Mouse (Mus musculus): Measurements from ENCODE around the gene Tgoln1. TPM values are rescaled to one million over a fixed set of nuclear protein-coding genes. Genes with fewer than 3 reads are reported as not detected.

The Tgoln1 gene
- total and polyA plus RNA-seq, 2 experiments, result 41.4 to 68.7 TPM

GRCm38 (mm10) chr6:72600216-72600615, 16.6 kb downstream of the Tgoln1 start:
- WGBS, result 29% methylated on average over 6 of the region's 6 CpGs
- peaks cover 14% of the 10 kb centered on the region for H3K4me1 ChIP-seq (ENCODE audit: control insufficient read depth, insufficient read depth, low read length)
- peak; percentile 78 for DNase-seq (ENCODE audit: extremely low read depth, low read depth, low spot score)
- peak overlapping the region; percentile 77; the same call in 1 of the 2 replicates for H3K9ac ChIP-seq (ENCODE audit: low read depth, low read length)
- no peak overlapping the region for H3K4me3 ChIP-seq (ENCODE audit: insufficient read depth, low read depth, low read length)
- peaks cover 36% of the 10 kb centered on the region for H3K36me3 ChIP-seq (ENCODE audit: control insufficient read depth, insufficient read depth, low read length)
- TF ChIP-seq POLR2A (IDR thresholded peaks at IDR 0.05; ENCODE audit: extremely low read depth, insufficient read depth, low read length), result 0 out of 2 replicates have a peak, but pooled peaks have one; percentile 18
- no peak for TF ChIP-seq CTCF (IDR thresholded peaks at IDR 0.05; ENCODE audit: low read depth, low read length)
- H3K27ac ChIP-seq (replicated peaks; ENCODE audit: insufficient read depth, low read depth, low read length), result peak overlapping the region; percentile 96
- peaks cover 6% of the 10 kb centered on the region; the same call in 1 of the 2 replicates for H3K79me2 ChIP-seq (ENCODE audit: control insufficient read depth, insufficient read depth, low read length)
- no peaks in the 10 kb centered on the region for H3K27me3 ChIP-seq (ENCODE audit: control insufficient read depth, insufficient read depth, low read length)

- Histone ChIP-seq H3K9ac (ENCODE audit: low read depth, low read length) (peak overlapping the region; percentile 93), H3K36me3 (ENCODE audit: control insufficient read depth, insufficient read depth, low read length) (peaks cover 24% of the 10 kb centered on the region; the same call in 1 of the 2 replicates), H3K27me3 (ENCODE audit: control insufficient read depth, insufficient read depth, low read length) (no peaks in the 10 kb centered on the region), H3K27ac (replicated peaks; ENCODE audit: insufficient read depth, low read depth, low read length) (peak overlapping the region; percentile 96), H3K4me3 (ENCODE audit: insufficient read depth, low read depth, low read length) (peak overlapping the region; percentile 75), H3K4me1 (ENCODE audit: control insufficient read depth, insufficient read depth, low read length) (peaks cover 14% of the 10 kb centered on the region), H3K79me2 (ENCODE audit: control insufficient read depth, insufficient read depth, low read length) (peaks cover 8% of the 10 kb centered on the region; the same call in 1 of the 2 replicates)
- TF ChIP-seq CTCF (IDR thresholded peaks at IDR 0.05; ENCODE audit: low read depth, low read length), result no peak
- TF ChIP-seq POLR2A (IDR thresholded peaks at IDR 0.05; ENCODE audit: extremely low read depth, insufficient read depth, low read length), result no peak
- peak; percentile 77 for DNase-seq (ENCODE audit: extremely low read depth, low read depth, low spot score)
- 8% methylated on average over 12 of the region's 12 CpGs for WGBS
Measured at GRCm38 (mm10) chr6:72598791-72599557, 17.8 kb downstream of the Tgoln1 start.

- Histone ChIP-seq H3K79me2 (ENCODE audit: control insufficient read depth, insufficient read depth, low read length) (0 out of 2 replicates have a peak, but pooled peaks cover 5% of the 10 kb centered on the region), H3K36me3 (ENCODE audit: control insufficient read depth, insufficient read depth, low read length) (peaks cover 15% of the 10 kb centered on the region; the same call in 1 of the 2 replicates), H3K4me1 (ENCODE audit: control insufficient read depth, insufficient read depth, low read length) (peaks cover 14% of the 10 kb centered on the region), H3K9ac (ENCODE audit: low read depth, low read length) (peak within 1 kb of the TSS; percentile 93), H3K4me3 (ENCODE audit: insufficient read depth, low read depth, low read length) (peak within 1 kb of the TSS; percentile 80), H3K27ac (replicated peaks; ENCODE audit: insufficient read depth, low read depth, low read length) (peak within 1 kb of the TSS; percentile 96), H3K27me3 (ENCODE audit: control insufficient read depth, insufficient read depth, low read length) (no peaks in the 10 kb centered on the region)
- WGBS, result under 1% methylated on average over 38 of the region's 38 CpGs
- TF ChIP-seq POLR2A (IDR thresholded peaks at IDR 0.05; ENCODE audit: extremely low read depth, insufficient read depth, low read length) (peak; percentile 99), CTCF (IDR thresholded peaks at IDR 0.05; ENCODE audit: low read depth, low read length) (no peak)
- DNase-seq (ENCODE audit: extremely low read depth, low read depth, low spot score), result peak; percentile 99
Measured at GRCm38 (mm10) chr6:72597956-72598753, 18.6 kb downstream of the Tgoln1 start, which contains the start of the genes Elmod3 and Retsat. Elmod3 (minus strand) TSS chr6:72598413. Retsat (plus strand) TSS chr6:72598475.

GRCm38 (mm10) chr6:72597083-72597874, 19.5 kb downstream of the Tgoln1 start:
- H3K27ac ChIP-seq (replicated peaks; ENCODE audit: insufficient read depth, low read depth, low read length), result peak overlapping the region; percentile 87
- 14% methylated on average over 13 of the region's 13 CpGs for WGBS

GRCm38 (mm10) chr6:72593914-72594313, 22.9 kb downstream of the Tgoln1 start:
- Histone ChIP-seq H3K9ac (ENCODE audit: low read depth, low read length) (no peak overlapping the region), H3K4me1 (ENCODE audit: control insufficient read depth, insufficient read depth, low read length) (peaks cover 25% of the 10 kb centered on the region), H3K27ac (replicated peaks; ENCODE audit: insufficient read depth, low read depth, low read length) (no peak overlapping the region), H3K4me3 (ENCODE audit: insufficient read depth, low read depth, low read length) (no peak overlapping the region), H3K27me3 (ENCODE audit: control insufficient read depth, insufficient read depth, low read length) (no peaks in the 10 kb centered on the region), H3K36me3 (ENCODE audit: control insufficient read depth, insufficient read depth, low read length) (no peaks in the 10 kb centered on the region; the same call in 1 of the 2 replicates), H3K79me2 (ENCODE audit: control insufficient read depth, insufficient read depth, low read length) (0 out of 2 replicates have a peak, but pooled peaks cover 5% of the 10 kb centered on the region)
- TF ChIP-seq CTCF (IDR thresholded peaks at IDR 0.05; ENCODE audit: low read depth, low read length), result no peak
- TF ChIP-seq POLR2A (IDR thresholded peaks at IDR 0.05; ENCODE audit: extremely low read depth, insufficient read depth, low read length), result no peak
- 75% methylated on average over 5 of the region's 5 CpGs for WGBS
- no peak for DNase-seq (ENCODE audit: extremely low read depth, low read depth, low spot score)

More at GRCm38 (mm10) chr6:72597083-72597874, 19.5 kb downstream of the Tgoln1 start:
- TF ChIP-seq CTCF (IDR thresholded peaks at IDR 0.05; ENCODE audit: low read depth, low read length) (no peak), POLR2A (IDR thresholded peaks at IDR 0.05; ENCODE audit: extremely low read depth, insufficient read depth, low read length) (no peak)
- H3K4me1 ChIP-seq (ENCODE audit: control insufficient read depth, insufficient read depth, low read length), result peaks cover 18% of the 10 kb centered on the region
- H3K9ac ChIP-seq (ENCODE audit: low read depth, low read length), result peak overlapping the region; percentile 80
- no peaks in the 10 kb centered on the region for H3K27me3 ChIP-seq (ENCODE audit: control insufficient read depth, insufficient read depth, low read length)
- peak overlapping the region; percentile 80 for H3K4me3 ChIP-seq (ENCODE audit: insufficient read depth, low read depth, low read length)
- H3K36me3 ChIP-seq (ENCODE audit: control insufficient read depth, insufficient read depth, low read length), result peaks cover 8% of the 10 kb centered on the region; the same call in 1 of the 2 replicates
- 0 out of 2 replicates have a peak, but pooled peaks cover 5% of the 10 kb centered on the region for H3K79me2 ChIP-seq (ENCODE audit: control insufficient read depth, insufficient read depth, low read length)
- DNase-seq (ENCODE audit: extremely low read depth, low read depth, low spot score), result no peak
